Mouse (Mus musculus): ENCODE data around the gene Arf4.
"Not testable (repeated sequence)": the region's sequence is repeated elsewhere in the genome, so short reads cannot be mapped to it uniquely, and the experiment has no call there.

DNA sequence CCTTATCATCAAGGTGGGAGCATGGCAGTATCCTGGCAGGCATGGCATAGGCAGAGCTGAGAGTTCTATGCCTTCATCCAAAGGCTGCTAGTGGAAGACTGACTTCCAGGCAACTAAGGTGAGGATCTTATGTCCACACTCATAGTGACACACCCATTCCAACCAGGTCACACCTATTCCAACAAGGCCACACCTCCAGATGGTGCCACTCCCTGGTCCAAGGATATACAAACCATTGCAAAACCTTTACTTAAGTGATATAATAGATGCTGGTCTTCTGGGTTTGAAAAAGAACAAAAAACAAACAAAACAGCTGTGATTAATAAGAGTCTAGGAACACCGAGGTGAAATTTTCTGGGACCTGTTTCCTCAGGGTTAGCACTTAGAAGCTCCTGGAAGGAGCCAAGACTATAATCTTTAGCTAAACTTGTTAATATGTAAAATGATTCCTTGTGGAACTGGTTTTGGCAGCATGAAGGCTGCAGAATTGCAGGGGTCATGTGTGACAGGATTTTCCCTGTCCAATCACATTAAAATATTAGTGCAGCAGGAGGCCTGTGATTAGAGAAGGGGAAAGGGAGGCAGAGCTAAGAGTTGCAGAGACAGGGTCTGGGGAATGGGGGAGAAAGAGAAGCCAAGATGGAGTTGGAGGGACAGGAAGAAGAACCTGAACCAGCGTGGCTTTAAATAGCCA lies 36.7 kb downstream of the Arf4 start:
- not testable (repeated sequence) for TF ChIP-seq GATA1 (IDR thresholded peaks at IDR 0.05; ENCODE audit: borderline replicate concordance, low read length); FLI1 (IDR thresholded peaks at IDR 0.05; ENCODE audit: low read length)

Data from megakaryocyte, embryonic 14.5 days (primary cell).